Mouse (Mus musculus) midbrain, embryonic 13.5 days (tissue): ENCODE measurements around the gene Srebf1. TPM values are rescaled to one million over a fixed set of nuclear protein-coding genes. Genes with fewer than 3 reads are reported as not detected.

ENCODE experiments used
- ATAC-seq: fragments of 200-750 bp; cut with Nextera tagmentation; 2 replicates; pipeline ENCODE4 v1.8.0; 2017; ENCODE audit warnings: mild to moderate bottlenecking, moderate TSS enrichment, moderate library complexity
- H3K27ac ChIP-seq: fragments of 300-500 bp; sonication (generic); 2 replicates; pipeline ENCODE4 v1.5.1; 2015; ENCODE audit warnings: inconsistent platforms, mild to moderate bottlenecking, moderate library complexity
- H3K27me3 ChIP-seq: fragments of 300-500 bp; sonication (generic); 2 replicates; pipeline ENCODE4 v1.6.1; 2015; ENCODE audit warnings: mild to moderate bottlenecking, inconsistent platforms
- H3K36me3 ChIP-seq: fragments of 300-500 bp; sonication (generic); 2 replicates; pipeline ENCODE4 v1.6.1; 2015; ENCODE audit warnings: mild to moderate bottlenecking, inconsistent platforms
- H3K4me1 ChIP-seq: fragments of 300-500 bp; sonication (generic); replicated peaks from 2 replicates; pipeline ENCODE4 v1.6.1; 2015; ENCODE audit warnings: inconsistent platforms
- H3K4me2 ChIP-seq: fragments of 300-500 bp; sonication (generic); replicated peaks from 2 replicates; pipeline ENCODE4 v1.6.1; 2015; ENCODE audit warnings: moderate library complexity, mild to moderate bottlenecking, inconsistent platforms
- H3K4me3 ChIP-seq: fragments of 300-500 bp; sonication (generic); replicated peaks from 2 replicates; pipeline ENCODE4 v1.5.1; 2015; ENCODE audit warnings: mild to moderate bottlenecking, inconsistent platforms
- H3K9ac ChIP-seq: fragments of 300-500 bp; sonication (generic); replicated peaks from 2 replicates; pipeline ENCODE4 v1.6.1; 2015; ENCODE audit warnings: mild to moderate bottlenecking, inconsistent platforms
- H3K9me3 ChIP-seq: fragments of 300-500 bp; sonication (generic); 2 replicates; pipeline ENCODE4 v1.6.1; 2016; ENCODE audit warnings: mild to moderate bottlenecking, inconsistent platforms
- WGBS: fragments of 180-500 bp; shearing (Covaris S2); methylation state at CpG from one replicate; pipeline ENCODE4 v1.1.7; 2015; 5-methylcytosine and 5-hydroxymethylcytosine counted together
- polyA plus RNA-seq: library from polyadenylated mRNA; unstranded; fragments of >200 nt; fragmentation: Nextera tagmentation; extraction: Ambion mirVana; gene quantifications from 2 replicates; pipeline ENCODE4 v1.2.1, GENCODE M21; 2015

The Srebf1 gene
- polyA plus RNA-seq, 1 experiment from 2014 or later, result 46.0 TPM

DNA sequence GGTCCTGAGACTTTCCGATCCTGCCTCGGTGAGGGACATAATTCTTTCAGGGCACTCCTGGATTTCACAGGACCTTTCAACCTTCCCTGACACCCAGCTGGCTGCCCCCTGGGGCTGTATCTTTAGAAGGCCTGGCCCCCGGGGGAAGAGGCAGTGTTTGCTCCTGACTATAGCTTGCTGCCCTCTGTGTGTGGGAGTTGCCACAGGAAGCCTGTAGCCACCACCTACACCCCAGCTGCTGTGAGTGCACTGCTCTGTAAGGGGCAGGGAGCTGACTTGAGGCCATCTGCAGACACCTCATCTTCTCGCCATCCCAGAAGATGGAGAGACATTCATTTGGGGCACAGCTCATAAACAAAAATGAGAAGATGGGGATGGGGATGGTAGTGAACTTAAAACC is 9.6 kb upstream of the Srebf1 start:
- no peak for ATAC-seq

DNA sequence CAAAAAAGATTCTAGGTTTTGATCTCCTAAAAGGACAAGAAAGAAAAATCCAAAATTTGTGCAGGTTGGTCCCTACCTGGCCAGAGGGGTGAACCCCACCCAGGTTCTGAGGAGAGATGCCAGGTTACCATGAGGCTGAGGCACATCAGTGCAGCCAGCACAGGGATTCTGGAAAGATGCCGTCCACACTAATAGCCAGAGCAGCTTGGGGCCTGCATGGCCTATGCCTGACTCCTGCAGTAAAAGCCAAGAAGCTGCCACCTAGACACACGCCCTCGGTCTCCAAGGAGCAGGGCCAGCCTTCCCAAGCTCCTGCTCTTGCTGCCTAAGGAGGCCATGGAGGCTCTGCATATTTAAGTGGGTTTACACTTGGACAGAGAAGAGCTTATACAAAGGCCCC is 8.9 kb upstream of the Srebf1 start:
- Histone ChIP-seq H3K27ac (no peak overlapping the region), H3K36me3 (peaks cover 27% of the 10 kb centered on the region), H3K27me3 (no peaks in the 10 kb centered on the region), H3K4me2 (no peak overlapping the region), H3K9ac (no peak overlapping the region), H3K9me3 (no peaks in the 10 kb centered on the region), H3K4me1 (peaks cover 23% of the 10 kb centered on the region), H3K4me3 (no peak overlapping the region)
- no peak for ATAC-seq
- 61% methylated on average over 3 of the region's 3 CpGs for WGBS

More for the DNA sequence above, 9.6 kb upstream of the Srebf1 start:
- no peak overlapping the region for H3K4me3 ChIP-seq
- H3K4me2 ChIP-seq, result no peak overlapping the region
- 0 out of 2 replicates have a peak overlapping the region, but pooled peaks have one; percentile 19 for H3K9ac ChIP-seq
- whole genome bisulfite sequencing, result 42% methylated on average over 4 of the region's 4 CpGs
- peaks cover 23% of the 10 kb centered on the region for H3K4me1 ChIP-seq
- H3K27me3 ChIP-seq, result no peaks in the 10 kb centered on the region
- peaks cover 33% of the 10 kb centered on the region for H3K36me3 ChIP-seq
- no peak overlapping the region for H3K27ac ChIP-seq
- no peaks in the 10 kb centered on the region for H3K9me3 ChIP-seq

DNA sequence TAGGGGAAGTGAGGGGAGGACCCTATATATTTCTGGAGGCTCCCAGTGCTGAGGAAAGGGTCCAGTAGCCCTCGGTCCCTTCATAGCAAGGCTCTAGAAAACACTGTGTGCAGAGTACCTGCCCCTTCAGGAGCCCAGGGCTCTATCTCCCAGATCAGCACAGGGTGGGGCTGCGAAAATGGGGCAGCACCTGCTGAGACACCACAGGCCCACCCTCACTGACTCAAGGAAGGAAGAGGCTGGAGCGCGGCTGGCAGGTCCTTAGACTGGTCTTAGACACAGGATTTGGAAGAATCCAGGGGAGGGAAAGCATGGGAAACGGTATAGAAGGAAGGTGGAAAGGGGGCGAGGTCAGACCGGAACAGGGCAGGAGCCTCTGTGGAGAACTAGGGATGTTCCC is 8.1 kb upstream of the Srebf1 start:
- H3K27ac ChIP-seq, result no peak overlapping the region
- peaks cover 23% of the 10 kb centered on the region for H3K4me1 ChIP-seq
- H3K4me3 ChIP-seq, result no peak overlapping the region
- no peaks in the 10 kb centered on the region for H3K9me3 ChIP-seq
- H3K9ac ChIP-seq, result no peak overlapping the region
- WGBS, result 90% methylated on average over 7 of the region's 7 CpGs
- H3K27me3 ChIP-seq, result no peaks in the 10 kb centered on the region
- no peak overlapping the region for H3K4me2 ChIP-seq
- ATAC-seq, result 0 out of 2 replicates have a peak, but pooled peaks have one; percentile 16
- H3K36me3 ChIP-seq, result peaks cover 24% of the 10 kb centered on the region

DNA sequence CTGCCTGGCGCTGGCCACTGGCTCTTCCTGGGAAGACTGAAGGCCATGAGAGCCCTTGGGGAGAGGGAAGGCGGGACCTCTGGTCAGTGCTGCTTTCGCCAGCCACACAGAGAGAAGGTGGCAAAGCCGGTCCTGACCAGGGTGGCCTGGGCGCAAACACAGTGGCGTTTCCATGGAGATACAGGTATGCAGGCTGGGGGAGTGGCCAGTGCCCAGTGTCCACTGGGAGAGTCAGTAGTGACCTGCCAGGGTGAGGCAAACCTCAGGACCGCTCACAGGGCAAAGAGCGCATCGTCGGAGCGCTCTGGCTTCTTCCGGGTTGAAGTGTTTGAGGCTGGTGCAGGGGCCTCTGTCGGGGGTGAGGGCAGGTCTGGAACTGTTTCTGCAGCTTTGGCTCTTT is 7.4 kb upstream of the Srebf1 start:
- Histone ChIP-seq H3K4me1 (peaks cover 23% of the 10 kb centered on the region), H3K4me3 (no peak overlapping the region), H3K27ac (no peak overlapping the region), H3K9ac (no peak overlapping the region), H3K4me2 (no peak overlapping the region), H3K9me3 (no peaks in the 10 kb centered on the region), H3K36me3 (peaks cover 20% of the 10 kb centered on the region), H3K27me3 (no peaks in the 10 kb centered on the region)
- WGBS, result 76% methylated on average over 13 of the region's 13 CpGs
- ATAC-seq, result no peak

DNA sequence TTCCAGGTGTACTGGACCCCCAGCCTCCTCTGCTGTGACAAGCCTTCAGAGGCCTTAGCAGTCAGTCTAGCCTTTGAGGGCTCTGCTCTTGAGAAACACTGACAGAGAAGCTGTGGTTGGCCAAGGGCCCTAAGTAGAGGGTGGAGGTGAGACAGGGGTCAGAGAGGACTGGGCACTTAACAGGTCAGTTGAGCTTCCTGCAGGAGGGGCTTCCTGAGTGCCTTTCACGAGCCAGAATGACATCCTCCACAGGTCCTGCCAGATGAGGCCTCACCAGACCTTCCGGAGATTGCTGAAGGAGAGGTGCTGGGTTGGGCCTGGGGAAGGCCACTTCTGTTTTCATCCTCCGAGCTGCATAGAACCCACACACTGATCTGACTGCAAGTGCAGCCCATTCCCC is 6.1 kb upstream of the Srebf1 start:
- Histone ChIP-seq H3K4me3 (no peak overlapping the region), H3K9ac (no peak overlapping the region), H3K27me3 (no peaks in the 10 kb centered on the region), H3K4me2 (no peak overlapping the region), H3K36me3 (peaks cover 20% of the 10 kb centered on the region), H3K27ac (no peak overlapping the region), H3K9me3 (no peaks in the 10 kb centered on the region), H3K4me1 (peaks cover 20% of the 10 kb centered on the region)
- 80% methylated on average over 3 of the region's 3 CpGs for WGBS
- ATAC-seq, result no peak

DNA sequence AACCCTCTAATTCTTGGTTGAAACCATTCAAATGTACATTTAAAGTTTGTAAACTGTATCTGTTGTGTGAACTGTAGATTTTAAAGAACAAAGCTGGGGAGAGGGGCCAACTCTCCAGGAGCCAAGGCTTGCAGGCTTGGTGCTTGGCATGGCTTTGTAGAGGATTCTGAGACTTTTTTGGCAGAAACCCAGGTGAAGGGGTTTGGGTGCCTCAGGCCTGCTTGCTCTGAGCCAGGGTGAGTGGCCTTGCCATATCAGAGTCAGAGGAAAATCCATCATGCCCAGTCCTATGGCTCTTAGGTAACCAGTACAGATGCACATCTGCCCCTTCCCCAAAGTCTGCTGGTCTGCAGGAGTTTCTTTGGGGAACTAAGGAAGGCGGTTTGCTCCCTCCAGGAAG is 3.5 kb upstream of the Srebf1 start:
- Histone ChIP-seq H3K27me3 (0 out of 2 replicates have a peak, but pooled peaks cover 4% of the 10 kb centered on the region), H3K4me1 (peaks cover 16% of the 10 kb centered on the region), H3K36me3 (peaks cover 20% of the 10 kb centered on the region), H3K4me3 (no peak overlapping the region), H3K27ac (no peak overlapping the region), H3K9ac (no peak overlapping the region), H3K9me3 (no peaks in the 10 kb centered on the region), H3K4me2 (no peak overlapping the region)
- no peak for ATAC-seq
- 68% methylated on average over 1 of the region's 1 CpGs for WGBS

DNA sequence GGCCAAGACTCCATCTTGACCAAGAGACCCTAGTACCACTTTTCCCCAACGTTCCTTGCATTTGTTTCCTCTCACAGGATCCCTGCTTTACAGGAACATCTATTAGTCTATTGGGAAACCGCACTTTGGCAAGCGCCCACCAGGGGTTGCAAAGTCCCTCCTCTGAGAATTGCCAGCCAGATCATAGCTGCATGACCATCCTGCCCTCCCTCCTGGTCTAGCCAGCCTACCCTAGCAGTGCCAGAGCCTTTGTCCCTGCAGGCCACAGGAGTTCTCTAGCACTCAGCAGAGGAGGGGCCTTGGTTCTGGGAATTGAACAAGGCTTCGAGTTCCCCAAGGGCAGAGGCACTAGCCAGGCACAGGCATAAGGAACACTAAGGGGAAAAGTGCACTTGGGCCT is 2.3 kb upstream of the Srebf1 start:
- ATAC-seq, result no peak
- Histone ChIP-seq H3K9me3 (no peaks in the 10 kb centered on the region), H3K36me3 (peaks cover 17% of the 10 kb centered on the region), H3K9ac (no peak overlapping the region), H3K4me3 (no peak overlapping the region), H3K4me2 (no peak overlapping the region), H3K27me3 (0 out of 2 replicates have a peak, but pooled peaks cover 4% of the 10 kb centered on the region), H3K27ac (no peak overlapping the region), H3K4me1 (peaks cover 25% of the 10 kb centered on the region)
- 60% methylated on average over 4 of the region's 4 CpGs for WGBS

DNA sequence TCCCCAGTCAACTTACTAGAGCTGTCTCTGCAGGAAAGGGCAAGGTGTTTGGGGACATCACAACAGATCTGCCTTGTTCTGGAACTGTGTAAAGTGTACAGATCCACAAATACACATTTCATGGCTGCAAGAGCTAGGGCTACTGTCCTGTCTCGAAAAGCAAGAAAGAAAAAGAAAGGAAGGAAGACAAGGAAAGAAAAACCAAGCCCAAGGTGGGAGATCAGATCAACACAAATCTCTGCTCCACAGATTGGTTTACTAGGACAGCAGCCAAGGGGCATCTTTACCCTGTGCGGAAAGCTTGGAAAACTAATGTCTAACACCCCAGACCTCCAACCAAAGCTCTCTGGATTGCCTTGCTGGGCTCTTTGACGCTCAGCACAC is 304 bp downstream of the Srebf1 start:
- Histone ChIP-seq H3K36me3 (no peaks in the 10 kb centered on the region), H3K9me3 (no peaks in the 10 kb centered on the region), H3K27ac (no peak overlapping the region), H3K4me1 (peaks cover 39% of the 10 kb centered on the region), H3K4me3 (no peak overlapping the region), H3K27me3 (0 out of 2 replicates have a peak, but pooled peaks cover 4% of the 10 kb centered on the region), H3K4me2 (peak overlapping the region; percentile 60), H3K9ac (no peak overlapping the region)
- no peak for ATAC-seq
- 56% methylated on average over 3 of the region's 3 CpGs for WGBS

DNA sequence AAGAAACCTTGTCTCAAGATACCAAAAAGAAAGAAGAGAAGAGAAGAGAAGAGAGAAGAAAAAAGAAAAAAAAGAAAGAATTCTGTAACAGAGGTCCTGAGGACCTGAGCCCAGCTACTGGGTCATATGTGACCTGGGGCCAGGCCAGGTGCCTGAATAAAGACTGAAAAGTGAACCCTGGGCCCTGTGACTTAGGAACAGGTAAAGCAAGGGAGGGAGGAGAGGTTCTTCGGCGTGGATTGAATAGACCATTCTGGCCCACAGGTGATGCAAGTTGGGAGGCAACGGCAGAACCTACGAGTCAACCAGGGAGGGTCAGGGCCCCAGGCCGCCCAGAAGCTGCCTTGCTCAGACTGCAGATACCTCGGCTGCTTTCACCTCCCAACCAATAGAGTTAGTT is 956 bp downstream of the Srebf1 start:
- Histone ChIP-seq H3K36me3 (no peaks in the 10 kb centered on the region), H3K4me1 (peaks cover 39% of the 10 kb centered on the region), H3K9ac (no peak overlapping the region), H3K27me3 (0 out of 2 replicates have a peak, but pooled peaks cover 4% of the 10 kb centered on the region), H3K27ac (no peak overlapping the region), H3K4me2 (no peak overlapping the region), H3K4me3 (no peak overlapping the region), H3K9me3 (no peaks in the 10 kb centered on the region)
- no peak for ATAC-seq
- WGBS, result 74% methylated on average over 6 of the region's 6 CpGs

DNA sequence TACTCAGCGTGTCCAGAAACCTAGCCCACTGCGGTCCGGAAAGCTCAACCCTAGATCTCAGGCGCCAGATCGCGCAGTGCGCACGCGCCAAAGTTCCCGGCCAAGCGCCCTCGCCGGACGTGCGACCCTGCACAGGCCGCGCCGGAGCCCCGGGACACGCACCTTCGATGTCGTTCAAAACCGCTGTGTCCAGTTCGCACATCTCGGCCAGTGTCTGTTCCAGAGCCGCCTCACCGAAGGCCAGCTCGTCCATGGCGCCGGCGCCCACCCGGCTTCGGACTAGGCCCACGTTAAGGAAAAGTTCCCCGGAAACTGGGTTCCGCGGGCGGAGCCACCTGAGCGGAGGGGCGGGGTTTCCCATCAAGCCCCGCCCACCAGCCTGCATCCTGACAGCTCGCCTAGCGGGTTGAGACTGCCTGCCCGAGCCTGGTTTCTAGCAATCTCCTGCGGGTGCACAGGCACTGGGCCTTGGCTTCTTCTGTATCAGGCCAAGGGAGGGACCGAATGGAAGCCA is 2.0 kb downstream of the Srebf1 start:
- H3K4me3 ChIP-seq, result peak overlapping the region; percentile 57
- H3K27me3 ChIP-seq, result 0 out of 2 replicates have a peak, but pooled peaks cover 4% of the 10 kb centered on the region
- peak overlapping the region; percentile 62 for H3K4me2 ChIP-seq
- under 1% methylated on average over 46 of the region's 46 CpGs for WGBS
- H3K4me1 ChIP-seq, result peaks cover 39% of the 10 kb centered on the region
- peak overlapping the region; percentile 65 for H3K9ac ChIP-seq
- H3K27ac ChIP-seq, result 0 out of 2 replicates have a peak overlapping the region, but pooled peaks have one; percentile 5
- no peaks in the 10 kb centered on the region for H3K36me3 ChIP-seq
- peak; percentile 74 for ATAC-seq
- no peaks in the 10 kb centered on the region for H3K9me3 ChIP-seq

DNA sequence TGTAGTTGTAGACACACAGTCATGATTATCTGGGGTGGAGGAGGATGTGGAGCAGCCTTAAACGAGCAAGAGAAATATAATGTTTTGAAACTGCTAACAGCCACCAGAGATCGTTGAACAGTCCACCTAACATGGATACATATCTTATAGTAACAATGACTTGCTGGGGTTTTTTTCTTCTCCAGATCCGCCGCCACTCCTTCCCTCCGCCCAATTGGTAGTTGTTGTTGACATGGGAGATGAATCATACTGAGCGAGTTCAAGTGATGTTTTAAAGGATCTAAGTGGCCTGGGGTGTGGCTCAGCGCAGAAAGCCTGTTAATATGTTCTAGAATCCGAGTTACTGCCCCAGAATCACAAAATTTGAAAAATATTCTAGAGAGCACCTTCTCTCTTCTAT is 2.8 kb downstream of the Srebf1 start:
- Histone ChIP-seq H3K4me2 (peak overlapping the region; percentile 62), H3K9ac (peak overlapping the region; percentile 65), H3K27ac (0 out of 2 replicates have a peak overlapping the region, but pooled peaks have one; percentile 5), H3K9me3 (no peaks in the 10 kb centered on the region), H3K27me3 (0 out of 2 replicates have a peak, but pooled peaks cover 4% of the 10 kb centered on the region), H3K36me3 (no peaks in the 10 kb centered on the region), H3K4me3 (peak overlapping the region; percentile 57), H3K4me1 (peaks cover 39% of the 10 kb centered on the region)
- no peak for ATAC-seq
- WGBS, result 57% methylated on average over 8 of the region's 8 CpGs

DNA sequence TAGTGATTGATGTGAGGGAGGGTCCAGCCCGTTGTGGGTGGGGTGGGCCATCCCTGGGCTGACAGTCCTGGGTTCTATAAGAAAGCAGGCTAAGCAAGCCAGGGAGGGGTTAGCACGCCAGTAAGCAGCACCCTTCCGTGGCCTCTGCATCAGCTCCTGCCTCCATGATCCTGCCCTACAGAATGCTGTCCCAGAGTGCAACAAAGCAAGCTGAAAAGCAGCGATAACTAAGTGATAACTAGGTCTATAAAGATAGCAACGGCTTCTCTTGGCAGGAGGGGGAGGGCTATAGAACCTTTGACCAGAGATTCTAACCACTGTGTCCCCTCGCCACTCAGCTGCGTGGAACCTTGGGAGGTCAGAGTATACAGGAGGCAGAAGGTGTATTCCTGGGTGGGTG is 4.9 kb downstream of the Srebf1 start:
- Histone ChIP-seq H3K9ac (no peak overlapping the region), H3K4me1 (peaks cover 35% of the 10 kb centered on the region), H3K27ac (no peak overlapping the region), H3K4me3 (no peak overlapping the region), H3K9me3 (no peaks in the 10 kb centered on the region), H3K36me3 (no peaks in the 10 kb centered on the region), H3K27me3 (0 out of 2 replicates have a peak, but pooled peaks cover 4% of the 10 kb centered on the region), H3K4me2 (no peak overlapping the region)
- no peak for ATAC-seq
- WGBS, result 92% methylated on average over 7 of the region's 7 CpGs

DNA sequence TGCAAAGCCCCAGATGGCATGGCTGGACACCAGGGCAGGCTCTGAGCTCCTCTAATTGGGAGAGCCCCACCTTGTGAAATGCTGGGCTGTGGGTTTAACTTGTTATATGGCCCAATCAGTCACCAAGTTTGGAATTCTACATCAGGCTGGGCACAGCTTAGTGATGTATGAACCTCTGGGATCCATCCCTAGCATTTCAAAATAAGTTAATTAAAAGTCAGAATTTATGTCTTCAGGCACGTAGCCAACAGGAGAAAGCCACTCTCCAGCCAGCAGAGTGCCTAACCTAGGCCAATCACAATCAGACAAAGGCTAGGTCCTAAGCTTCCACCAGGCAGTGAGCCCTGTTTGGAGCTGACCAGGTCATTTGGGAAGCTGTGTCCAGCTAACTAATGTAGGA is 5.7 kb downstream of the Srebf1 start:
- no peak overlapping the region for H3K27ac ChIP-seq
- WGBS, result 93% methylated on average over 1 of the region's 1 CpGs
- no peaks in the 10 kb centered on the region for H3K36me3 ChIP-seq
- no peak overlapping the region for H3K4me3 ChIP-seq
- peaks cover 38% of the 10 kb centered on the region for H3K4me1 ChIP-seq
- no peak for ATAC-seq
- no peaks in the 10 kb centered on the region for H3K9me3 ChIP-seq
- H3K9ac ChIP-seq, result no peak overlapping the region
- no peak overlapping the region for H3K4me2 ChIP-seq
- 0 out of 2 replicates have a peak, but pooled peaks cover 4% of the 10 kb centered on the region for H3K27me3 ChIP-seq
